Mouse (Mus musculus) urinary bladder, postnatal 36 days (tissue): Measurements from ENCODE around the gene C130026I21Rik.
"Not testable (repeated sequence)": the region's sequence is repeated elsewhere in the genome, so short reads cannot be mapped to it uniquely, and the experiment has no call there.

ENCODE experiments used
- DNase-seq, 2 experiments: peaks; one replicate each; pipeline ENCODE4 v3.0.0; 2022; ENCODE audit warnings: low spot score in 2 of 2, mixed read lengths in 1 of 2

The C130026I21Rik gene

GRCm38 (mm10) chr1:85121841-85122240, 148.5 kb downstream of the C130026I21Rik start:
- DNase-seq, result not testable (repeated sequence)

DNA sequence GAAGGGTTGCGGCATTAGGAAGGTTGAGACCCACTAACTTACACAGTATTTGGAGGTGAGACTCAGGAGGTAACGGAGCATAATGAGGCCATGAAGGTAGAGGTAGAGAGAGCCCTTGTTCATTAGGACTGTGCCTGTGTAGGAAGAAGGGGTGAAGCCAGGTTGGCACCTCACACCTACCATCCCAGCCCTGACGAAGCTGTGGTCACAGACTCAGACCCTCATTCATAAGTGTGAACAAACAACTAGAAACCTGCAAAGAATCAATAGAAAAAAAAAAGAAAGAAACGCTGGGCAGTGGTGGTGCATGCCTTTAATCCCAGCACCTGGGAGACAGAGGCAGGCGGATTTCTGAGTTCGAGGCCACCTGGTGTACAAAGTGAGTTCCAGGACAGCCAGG, 152.0 kb downstream of the C130026I21Rik start:
- not testable (repeated sequence) for DNase-seq

GRCm38 (mm10) chr1:85117537-85117936, 152.8 kb downstream of the C130026I21Rik start:
- DNase-seq, result not testable (repeated sequence)

DNA sequence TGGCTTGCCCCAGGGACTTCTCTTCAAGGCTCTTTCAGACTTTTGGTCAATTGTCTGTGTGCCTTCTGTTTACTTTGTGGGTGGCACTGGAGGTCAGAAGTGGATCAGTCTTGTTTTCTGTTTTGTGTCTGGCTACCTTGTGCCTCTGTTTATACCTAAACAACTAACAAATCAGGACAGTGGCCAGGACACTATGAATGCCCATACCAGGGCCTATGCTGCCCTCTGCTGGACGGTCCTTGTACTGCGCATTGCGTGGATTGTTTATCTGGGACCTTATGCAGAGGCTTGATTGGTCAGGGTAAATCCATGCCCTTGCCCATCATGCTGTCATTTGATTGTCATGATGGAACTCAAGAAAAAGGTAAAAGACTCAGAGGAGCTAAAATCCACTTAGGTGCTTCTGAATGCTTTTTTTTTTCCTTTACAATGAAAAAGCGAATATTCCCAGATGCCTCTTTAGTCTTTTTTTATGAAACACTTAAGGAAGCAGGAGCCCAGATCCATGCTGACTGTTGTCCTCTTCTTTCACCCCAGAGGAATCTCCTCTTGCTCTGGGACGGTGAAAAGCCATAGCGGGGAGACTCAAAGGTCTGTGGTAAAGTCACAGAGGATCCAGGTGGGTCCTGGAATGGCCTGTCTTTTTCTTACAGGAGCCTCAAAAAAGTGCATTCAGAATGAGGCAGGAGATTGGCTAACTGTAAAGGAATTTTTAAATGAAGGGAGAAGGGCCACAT, 155.5 kb downstream of the C130026I21Rik start:
- peak in 1 of 2 experiments; percentile 44 for DNase-seq

DNA sequence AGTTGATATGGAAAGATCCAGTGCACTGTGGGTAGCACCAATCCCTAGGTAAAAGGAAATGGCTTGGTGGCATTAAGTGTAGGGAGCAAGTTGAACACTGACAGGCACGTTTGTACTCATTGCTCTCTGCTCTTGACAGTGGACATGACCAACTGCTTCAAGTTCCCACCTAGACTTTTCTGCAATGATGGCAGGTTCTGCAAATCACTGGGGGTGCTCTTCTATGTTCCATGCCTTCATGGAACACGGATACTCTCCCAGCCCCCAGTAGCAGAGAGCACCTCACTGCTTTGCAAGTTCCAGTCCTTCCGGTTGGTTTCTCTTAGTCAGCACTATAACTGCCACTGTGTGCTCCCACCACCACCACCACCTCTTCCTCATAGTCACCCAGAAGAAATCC, 156.3 kb downstream of the C130026I21Rik start:
- DNase-seq, result not testable (repeated sequence)

GRCm38 (mm10) chr1:85112889-85113288, 157.5 kb downstream of the C130026I21Rik start:
- DNase-seq, result not testable (repeated sequence)

DNA sequence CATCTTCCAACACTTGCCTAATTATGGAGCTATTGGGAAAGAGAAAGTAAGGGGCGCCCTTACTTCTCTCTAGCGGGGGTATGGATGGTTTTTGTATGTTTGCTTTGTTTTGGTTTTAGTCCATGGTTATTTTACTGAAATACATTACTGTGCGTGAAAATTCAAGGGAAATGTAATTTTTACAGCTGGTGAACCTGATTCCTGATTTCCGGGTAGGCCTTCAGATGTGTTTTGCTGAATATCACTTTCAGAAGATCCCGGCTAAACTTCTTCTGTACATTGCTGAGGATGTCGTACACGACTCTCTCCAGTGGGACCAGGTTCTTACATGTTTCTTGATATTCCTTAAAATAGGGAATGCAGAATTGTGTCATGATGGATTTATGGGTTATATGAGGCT, 158.1 kb downstream of the C130026I21Rik start:
- not testable (repeated sequence) for DNase-seq

- DNase-seq, result peak in 1 of 2 experiments; percentile 16
Measured at GRCm38 (mm10) chr1:85111572-85111971, 158.8 kb downstream of the C130026I21Rik start.

DNA sequence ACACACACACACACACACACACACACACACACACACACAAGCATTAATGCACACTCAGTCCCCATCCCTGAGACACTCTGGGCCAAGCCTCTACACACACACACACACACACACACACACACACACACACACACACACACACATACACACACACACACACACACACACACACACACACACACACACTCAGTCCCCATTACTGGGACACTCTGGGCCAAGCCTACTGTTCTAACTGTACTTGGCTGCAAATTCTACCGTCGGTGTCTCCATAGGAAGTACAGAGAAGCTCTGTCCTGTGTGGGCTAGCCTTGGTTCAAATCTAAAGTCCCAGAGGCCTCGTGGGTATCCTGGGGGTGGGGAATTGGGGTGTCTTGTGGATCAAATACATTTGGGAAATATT, 159.5 kb downstream of the C130026I21Rik start:
- not testable (repeated sequence) for DNase-seq

- DNase-seq, result not testable (repeated sequence)
Measured at GRCm38 (mm10) chr1:85109753-85110152, 160.6 kb downstream of the C130026I21Rik start, which contains the start of gene A530032D15Rik. Gene A530032D15Rik, minus strand, starts transcription at chr1:85109853.

DNA sequence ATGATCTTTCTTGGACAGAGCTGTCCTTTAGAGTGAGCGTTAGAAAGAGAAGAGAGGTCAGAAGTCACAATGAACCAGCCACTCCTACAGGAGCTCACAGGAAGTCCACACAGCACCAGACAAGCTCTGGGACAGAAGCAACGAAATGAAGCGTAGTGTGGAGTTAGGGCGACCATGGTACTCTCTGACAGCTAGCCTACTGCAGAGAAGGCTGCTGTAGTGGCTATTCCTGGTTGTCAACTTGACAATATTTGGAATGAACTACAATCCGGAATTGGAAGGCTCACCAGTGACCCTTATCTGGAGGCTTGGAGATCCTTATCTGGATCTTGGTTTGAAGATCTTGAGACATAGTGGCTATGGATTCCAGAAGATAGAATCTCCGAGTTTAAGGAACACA, 164.4 kb downstream of the C130026I21Rik start:
- not testable (repeated sequence) for DNase-seq

- DNase-seq, result not testable (repeated sequence)
Measured at GRCm38 (mm10) chr1:85105336-85105735, 165.0 kb downstream of the C130026I21Rik start.

DNA sequence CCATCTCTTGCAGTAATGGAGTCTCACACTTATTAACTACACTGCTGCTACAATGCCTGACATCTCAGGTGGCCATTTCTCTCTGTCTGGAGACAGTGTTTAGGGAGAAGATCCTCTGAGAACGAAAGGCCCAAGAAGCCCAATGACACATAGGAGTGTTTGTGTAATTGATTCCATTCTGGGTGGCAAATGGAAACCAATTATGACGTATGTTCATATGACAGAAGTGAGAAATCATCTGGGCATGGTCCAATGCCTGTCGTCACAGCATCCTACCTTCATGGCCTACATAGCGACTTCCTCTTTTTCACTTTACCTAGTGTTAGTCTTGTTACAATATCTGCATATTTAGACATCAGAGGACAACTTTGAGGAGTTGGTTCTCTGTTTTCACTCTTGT, 168.6 kb downstream of the C130026I21Rik start:
- DNase-seq, result not testable (repeated sequence)

- DNase-seq, result not testable (repeated sequence)
Measured at GRCm38 (mm10) chr1:85099864-85100263, 170.5 kb downstream of the C130026I21Rik start, which contains the start of gene Gm10553. Gene Gm10553, plus strand, starts transcription at chr1:85100164.

GRCm38 (mm10) chr1:85099081-85099480, 171.3 kb downstream of the C130026I21Rik start:
- not testable (repeated sequence) for DNase-seq

GRCm38 (mm10) chr1:85093011-85093572, 177.3 kb downstream of the C130026I21Rik start:
- not testable (repeated sequence) for DNase-seq

GRCm38 (mm10) chr1:85092169-85092568, 178.2 kb downstream of the C130026I21Rik start:
- DNase-seq, result not testable (repeated sequence)

GRCm38 (mm10) chr1:85086211-85086610, 184.2 kb downstream of the C130026I21Rik start:
- DNase-seq, result not testable (repeated sequence)

DNA sequence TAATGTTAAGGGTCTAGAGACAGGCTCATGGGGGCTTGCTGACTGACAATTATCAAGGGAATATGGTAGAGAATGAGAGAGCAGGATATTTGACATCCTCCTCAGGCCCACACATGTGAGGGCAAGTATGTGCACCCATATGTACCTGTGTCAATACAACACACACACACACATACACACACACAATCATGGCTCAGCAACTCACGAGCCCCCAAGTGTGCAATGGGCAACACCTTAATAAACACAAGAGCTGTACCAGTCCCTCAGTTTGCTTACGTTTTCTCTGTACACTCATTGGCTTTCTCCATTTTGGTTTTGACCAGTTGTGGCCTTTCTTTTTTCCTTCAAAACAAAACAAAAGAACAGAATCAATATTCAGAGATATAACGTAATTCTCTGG, 185.6 kb downstream of the C130026I21Rik start:
- not testable (repeated sequence) for DNase-seq

DNA sequence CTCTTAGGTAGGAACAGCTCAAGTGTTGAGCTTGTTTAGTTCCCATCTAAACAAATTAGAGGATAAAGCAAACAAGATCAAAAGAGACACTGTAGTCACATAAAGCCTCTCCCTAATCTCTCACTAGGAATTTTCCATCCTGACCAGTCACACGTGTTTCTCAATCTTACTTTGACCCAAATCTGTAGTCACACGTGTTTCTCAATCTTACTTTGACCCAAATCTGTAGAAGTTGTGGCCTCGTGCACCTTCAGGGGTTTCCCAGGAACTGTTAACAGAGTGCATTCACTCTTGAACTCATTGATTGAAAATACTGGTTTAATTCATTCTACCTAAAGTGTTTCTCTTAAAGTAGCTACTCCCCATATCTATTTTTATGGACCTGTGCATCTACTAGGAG, 197.3 kb downstream of the C130026I21Rik start:
- DNase-seq, result not testable (repeated sequence)

- not testable (repeated sequence) for DNase-seq
Measured at GRCm38 (mm10) chr1:85071690-85072089, 198.7 kb downstream of the C130026I21Rik start.

GRCm38 (mm10) chr1:85035801-85036200, 234.6 kb downstream of the C130026I21Rik start:
- not testable (repeated sequence) for DNase-seq

GRCm38 (mm10) chr1:85034394-85034793, 236.0 kb downstream of the C130026I21Rik start:
- DNase-seq, result not testable (repeated sequence)
